In genomic region chr5:136427121-136427771, GRCm38 (mm10) we compare ENCODE assay signal across 9 mouse cellular contexts.
DNase-seq lines count a peak whose midpoint lies in the region; ATAC-seq and TF ChIP-seq lines count a peak whose summit lies in the region.
"Had no signal": no experiment of that assay in that cellular context is flagged by ENCODE, and none has a peak within 500 bp of the region (broad histone marks: within the 10 kb centered on the region; RNA-seq: fewer than 3 reads in every experiment).

No protein-coding gene starts in this region.

- H3K4me2 ChIP-seq in forebrain, postnatal 0 days (ENCODE audit: low read depth): no peak overlapping the region
- H3K4me2 ChIP-seq in forebrain, embryonic 14.5 days (ENCODE audit: low read length): no peak overlapping the region
- no peak overlapping the region for H3K4me2 ChIP-seq in limb, embryonic 13.5 days (replicated peaks)
- H3K4me2 ChIP-seq in embryonic facial prominence, embryonic 14.5 days (ENCODE audit: low read depth, low read length): no peak overlapping the region
- no peak overlapping the region for H3K4me2 ChIP-seq in neural tube, embryonic 14.5 days (ENCODE audit: low read depth, low read length)
- H3K4me2 ChIP-seq: midbrain, embryonic 12.5 days had no signal

- no peak for TF ChIP-seq CTCF in forebrain, postnatal 0 days (IDR thresholded peaks at IDR 0.05; ENCODE audit: low read depth)

- H3K36me3 ChIP-seq in forebrain, postnatal 0 days (ENCODE audit: insufficient read depth): no peaks in the 10 kb centered on the region
- no peaks in the 10 kb centered on the region for H3K36me3 ChIP-seq in forebrain, embryonic 14.5 days (ENCODE audit: control insufficient read depth, insufficient read depth, low read length)
- H3K36me3 ChIP-seq in limb, embryonic 13.5 days: no peaks in the 10 kb centered on the region
- no peaks in the 10 kb centered on the region for H3K36me3 ChIP-seq in limb, embryonic 10.5 days
- H3K36me3 ChIP-seq in embryonic facial prominence, embryonic 14.5 days (ENCODE audit: control insufficient read depth, insufficient read depth, low read length): no peaks in the 10 kb centered on the region; the same call in 1 of the 2 replicates
- H3K36me3 ChIP-seq in neural tube, embryonic 14.5 days (ENCODE audit: control insufficient read depth, insufficient read depth, low read length): no peaks in the 10 kb centered on the region
- H3K36me3 ChIP-seq: midbrain, embryonic 12.5 days had no signal

- no peak for ATAC-seq in forebrain, postnatal 0 days
- ATAC-seq in forebrain, embryonic 14.5 days: no peak
- ATAC-seq in limb, embryonic 13.5 days (ENCODE audit: low FRiP score, low read depth): no peak
- no peak for ATAC-seq in embryonic facial prominence, embryonic 14.5 days (ENCODE audit: low read depth)
- ATAC-seq in neural tube, embryonic 14.5 days (ENCODE audit: low read depth): no peak

- H3K4me1 ChIP-seq in forebrain, postnatal 0 days (ENCODE audit: insufficient read depth): peaks cover 5% of the 10 kb centered on the region; the same call in 1 of the 2 replicates
- H3K4me1 ChIP-seq in forebrain, embryonic 14.5 days (ENCODE audit: control insufficient read depth, insufficient read depth, low read length): peaks cover 9% of the 10 kb centered on the region; the same call in 1 of the 2 replicates
- peaks cover 43% of the 10 kb centered on the region for H3K4me1 ChIP-seq in limb, embryonic 13.5 days
- peaks cover 34% of the 10 kb centered on the region for H3K4me1 ChIP-seq in limb, embryonic 10.5 days
- peaks cover 19% of the 10 kb centered on the region for H3K4me1 ChIP-seq in embryonic facial prominence, embryonic 14.5 days (ENCODE audit: control insufficient read depth, insufficient read depth, low read length)
- peaks cover 14% of the 10 kb centered on the region for H3K4me1 ChIP-seq in neural tube, embryonic 14.5 days (ENCODE audit: control insufficient read depth, insufficient read depth, low read length)

- H3K4me3 ChIP-seq in forebrain, postnatal 0 days (ENCODE audit: low read depth, low read length): no peak overlapping the region
- H3K4me3 ChIP-seq in forebrain, embryonic 14.5 days (ENCODE audit: low read depth, low read length): no peak overlapping the region
- H3K4me3 ChIP-seq in limb, embryonic 13.5 days: no peak overlapping the region
- H3K4me3 ChIP-seq in limb, embryonic 10.5 days: no peak overlapping the region
- H3K4me3 ChIP-seq in embryonic facial prominence, embryonic 14.5 days (ENCODE audit: low read depth, low read length): no peak overlapping the region
- no peak overlapping the region for H3K4me3 ChIP-seq in neural tube, embryonic 14.5 days (ENCODE audit: low read depth, low read length)
- H3K4me3 ChIP-seq: midbrain, embryonic 12.5 days had no signal

- 0 out of 2 replicates have a peak overlapping the region, but pooled peaks have one; percentile 17 for H3K27ac ChIP-seq in forebrain, postnatal 0 days (ENCODE audit: low read depth, low read length)
- no peak overlapping the region; the same call in 1 of the 2 replicates for H3K27ac ChIP-seq in forebrain, embryonic 14.5 days (ENCODE audit: low read depth, low read length)
- H3K27ac ChIP-seq in limb, embryonic 13.5 days: peak overlapping the region; percentile 29; the same call in 1 of the 2 replicates
- H3K27ac ChIP-seq in limb, embryonic 10.5 days: no peak overlapping the region
- H3K27ac ChIP-seq in embryonic facial prominence, embryonic 14.5 days (replicated peaks; ENCODE audit: low read depth, low read length): peak overlapping the region; percentile 41
- H3K27ac ChIP-seq in neural tube, embryonic 14.5 days (ENCODE audit: low read depth, low read length): 0 out of 2 replicates have a peak overlapping the region, but pooled peaks have one; percentile 28

- H3K9ac ChIP-seq in forebrain, postnatal 0 days: no peak overlapping the region
- no peak overlapping the region for H3K9ac ChIP-seq in forebrain, embryonic 14.5 days (ENCODE audit: low read length)
- H3K9ac ChIP-seq in limb, embryonic 13.5 days: no peak overlapping the region
- no peak overlapping the region for H3K9ac ChIP-seq in embryonic facial prominence, embryonic 14.5 days (ENCODE audit: low read depth, low read length)
- H3K9ac ChIP-seq in neural tube, embryonic 14.5 days (replicated peaks; ENCODE audit: low read depth, low read length): no peak overlapping the region
- H3K9ac ChIP-seq: midbrain, embryonic 12.5 days had no signal

- no peaks in the 10 kb centered on the region for H3K9me3 ChIP-seq in forebrain, postnatal 0 days (ENCODE audit: low read length)
- H3K9me3 ChIP-seq in forebrain, embryonic 14.5 days (replicated peaks; ENCODE audit: control insufficient read depth, low read length): no peaks in the 10 kb centered on the region
- H3K9me3 ChIP-seq in limb, embryonic 13.5 days: no peaks in the 10 kb centered on the region
- H3K9me3 ChIP-seq in limb, embryonic 10.5 days (replicated peaks): no peaks in the 10 kb centered on the region
- no peaks in the 10 kb centered on the region for H3K9me3 ChIP-seq in embryonic facial prominence, embryonic 14.5 days (ENCODE audit: control insufficient read depth, low read length)
- no peaks in the 10 kb centered on the region for H3K9me3 ChIP-seq in neural tube, embryonic 14.5 days (ENCODE audit: control insufficient read depth, low read length)
- H3K9me3 ChIP-seq: midbrain, embryonic 12.5 days had no signal

- H3K27me3 ChIP-seq in forebrain, postnatal 0 days (ENCODE audit: insufficient read depth, low read length): no peaks in the 10 kb centered on the region
- no peaks in the 10 kb centered on the region for H3K27me3 ChIP-seq in forebrain, embryonic 14.5 days (replicated peaks; ENCODE audit: control insufficient read depth, insufficient read depth, low read length)
- peaks cover 87% of the 10 kb centered on the region for H3K27me3 ChIP-seq in limb, embryonic 13.5 days
- H3K27me3 ChIP-seq in limb, embryonic 10.5 days (ENCODE audit: low read depth, poor library complexity, severe bottlenecking): no peaks in the 10 kb centered on the region
- 0 out of 2 replicates have a peak, but pooled peaks cover 5% of the 10 kb centered on the region for H3K27me3 ChIP-seq in embryonic facial prominence, embryonic 14.5 days (replicated peaks; ENCODE audit: control insufficient read depth, insufficient read depth, low read length)
- H3K27me3 ChIP-seq in neural tube, embryonic 14.5 days (ENCODE audit: control insufficient read depth, insufficient read depth, low read length): no peaks in the 10 kb centered on the region
- H3K27me3 ChIP-seq: midbrain, embryonic 12.5 days had no signal

- WGBS in forebrain, postnatal 0 days: 64% methylated on average over 4 of the region's 4 CpGs
- 78% methylated on average over 4 of the region's 4 CpGs for WGBS in forebrain, embryonic 14.5 days
- 59% methylated on average over 4 of the region's 4 CpGs for WGBS in limb, embryonic 13.5 days
- 71% methylated on average over 4 of the region's 4 CpGs for WGBS in limb, embryonic 10.5 days
- 54% methylated on average over 4 of the region's 4 CpGs for WGBS in embryonic facial prominence, embryonic 14.5 days
- 58% methylated on average over 4 of the region's 4 CpGs for WGBS in neural tube, embryonic 14.5 days

- no peak for DNase-seq in forebrain, postnatal 0 days
- DNase-seq in forebrain, embryonic 14.5 days (ENCODE audit: low spot score): no peak
- no peak for DNase-seq in limb, embryonic 10.5 days (ENCODE audit: low spot score)
- no peak for DNase-seq in embryonic facial prominence, embryonic 14.5 days (ENCODE audit: low spot score)
- DNase-seq in ovary, postnatal 10 days (ENCODE audit: low spot score): no peak
- DNase-seq in liver: no peak

Comparison
In these comparisons a context has a peak if more than half of its experiments do, and no peak if none do; other contexts are left out.
1. H3K27ac ChIP-seq: peak in forebrain, postnatal 0 days (single experiment), limb, embryonic 13.5 days (single experiment), embryonic facial prominence, embryonic 14.5 days (single experiment) and neural tube, embryonic 14.5 days (single experiment); none in forebrain, embryonic 14.5 days (single experiment) and limb, embryonic 10.5 days (single experiment).